Mouse (Mus musculus): ENCODE data around the gene Hoxb8.

DNA sequence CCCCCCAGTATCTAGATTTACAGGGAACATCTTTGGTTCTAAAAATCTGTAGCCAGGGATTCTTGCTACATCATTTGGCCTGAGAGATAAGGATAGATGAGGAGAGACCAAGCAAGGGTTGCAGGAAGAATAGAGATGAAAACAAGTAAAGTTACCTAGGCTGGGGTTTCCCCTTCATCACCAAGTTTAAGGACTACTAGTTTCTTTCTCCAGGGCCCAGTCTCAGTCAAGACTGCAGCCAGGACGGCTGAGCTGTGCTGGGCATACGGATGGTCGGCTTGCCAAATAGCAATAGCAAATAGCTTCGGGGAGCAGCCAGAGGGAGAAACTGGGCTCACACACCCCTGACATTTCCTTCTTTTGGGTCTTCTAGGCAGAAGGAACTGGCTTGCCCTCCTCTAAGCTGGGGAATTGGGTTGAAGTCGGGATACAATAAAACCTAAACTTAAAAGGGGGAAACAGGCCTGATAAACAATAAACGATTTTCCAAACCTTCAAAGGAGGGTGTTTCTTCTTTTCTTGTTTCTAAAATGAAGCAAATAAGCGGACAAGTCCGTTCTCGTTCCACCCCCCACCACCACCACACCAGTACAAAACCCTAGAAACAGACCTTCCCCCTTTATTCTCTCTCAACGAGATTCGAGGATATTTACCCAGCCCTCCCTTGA lies 16.4 kb downstream of the Hoxb8 start:
- TF ChIP-seq CTCF (IDR thresholded peaks at IDR 0.05; ENCODE audit: low read depth, low read length) (no peak), POLR2A (IDR thresholded peaks at IDR 0.05; ENCODE audit: extremely low read depth, insufficient read depth, low read length) (no peak)

Data from liver, adult 2 months (tissue).